Mouse (Mus musculus) myocyte (in vitro differentiated cells): ENCODE data around the gene Rhoa.

ENCODE experiments used
- CEBPB ChIP-seq: IDR thresholded peaks from 2 replicates; pipeline ENCODE4 v1.6.1; 2011; ENCODE audit warnings: mild to moderate bottlenecking, moderate library complexity; ENCODE audit not compliant: poor library complexity, insufficient read depth, severe bottlenecking
- E2F4 ChIP-seq: IDR thresholded peaks from one replicate; pipeline ENCODE4 v1.6.1; 2011; ENCODE audit warnings: mild to moderate bottlenecking, control low read depth, moderate library complexity; ENCODE audit not compliant: insufficient read depth
- MAX ChIP-seq: IDR thresholded peaks from one replicate; pipeline ENCODE4 v1.6.1; 2011; ENCODE audit warnings: low read depth, mild to moderate bottlenecking, control low read depth
- MYOG ChIP-seq, 3 experiments: IDR thresholded peaks; one replicate each; pipeline ENCODE4 v1.6.1; 2011; ENCODE audit warnings: control low read depth in 2 of 3, low read depth in 2 of 3, mild to moderate bottlenecking in 2 of 3; ENCODE audit not compliant: insufficient read length in 2 of 3, control insufficient read depth in 1 of 3, insufficient read depth in 1 of 3
- POLR2A ChIP-seq: IDR thresholded peaks from one replicate; pipeline ENCODE4 v1.6.1; 2011; ENCODE audit warnings: low read depth, mild to moderate bottlenecking, control low read depth, moderate library complexity; ENCODE audit not compliant: insufficient read length
- POLR2AphosphoS2 ChIP-seq: IDR thresholded peaks from one replicate; pipeline ENCODE4 v1.6.1; 2011; ENCODE audit warnings: low read depth, control low read depth; ENCODE audit not compliant: insufficient read length
- SRF ChIP-seq: IDR thresholded peaks from one replicate; pipeline ENCODE4 v1.6.1; 2011; ENCODE audit warnings: low read depth; ENCODE audit not compliant: control insufficient read depth, insufficient read length
- TCF12 ChIP-seq: IDR thresholded peaks from one replicate; pipeline ENCODE4 v1.6.1; 2011; ENCODE audit warnings: mild to moderate bottlenecking, control low read depth; ENCODE audit not compliant: poor library complexity, insufficient read depth, severe bottlenecking
- USF1 ChIP-seq: IDR thresholded peaks from one replicate; pipeline ENCODE4 v1.6.1; 2011; ENCODE audit warnings: low read depth, mild to moderate bottlenecking, control low read depth, moderate library complexity

DNA sequence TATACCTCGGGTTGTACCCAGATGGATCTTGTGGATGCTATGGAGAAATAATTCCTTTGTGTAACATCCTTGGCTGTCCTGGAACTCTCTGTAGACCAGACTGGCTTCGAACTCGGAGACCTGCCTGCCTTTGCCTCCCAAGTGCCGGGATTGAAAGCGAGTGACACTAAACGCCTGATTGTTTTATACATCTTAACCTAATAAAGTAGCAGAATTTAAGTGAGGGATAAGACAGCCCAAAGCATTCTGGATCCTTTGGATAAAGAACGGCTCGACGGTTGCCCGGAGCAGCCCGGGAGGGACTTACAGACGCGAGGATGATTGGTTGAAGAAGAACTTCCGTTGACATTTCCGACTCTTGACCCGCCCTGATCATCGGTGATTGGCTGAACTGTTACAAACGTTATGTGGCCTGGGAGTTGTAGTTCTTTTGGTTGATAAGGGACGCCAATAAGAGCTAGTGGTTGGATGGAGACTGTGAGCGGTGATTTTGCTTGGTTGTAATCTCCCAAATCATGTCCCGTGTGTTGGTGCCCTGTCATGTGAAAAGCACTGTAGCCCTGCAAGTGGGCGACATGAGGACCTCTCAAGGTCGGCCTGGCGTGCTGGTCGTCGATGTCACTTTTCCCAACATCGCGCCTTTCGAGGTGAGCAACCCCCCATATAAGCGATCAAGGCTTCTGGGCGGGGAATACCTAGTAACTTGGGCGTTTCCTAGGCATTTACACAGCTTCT is 15.7 kb upstream of the Rhoa start, which contains the start of gene Nicn1:
- peak; percentile 21 for TF ChIP-seq POLR2A
- no peak for TF ChIP-seq CEBPB
- no peak for TF ChIP-seq USF1
- TF ChIP-seq E2F4: no peak
- TF ChIP-seq TCF12: no peak
- no peak for TF ChIP-seq MAX
- no peak for TF ChIP-seq MYOG (IDR thresholded peaks at IDR 0.05; ENCODE audit: control insufficient read depth in 1 of 3, insufficient read depth in 1 of 3, insufficient read length in 2 of 3, low read depth in 2 of 3)
- TF ChIP-seq SRF: no peak
- no peak for TF ChIP-seq POLR2AphosphoS2
